Mouse (Mus musculus): ENCODE data around the gene G3bp1.

- TF ChIP-seq CTCF (IDR thresholded peaks at IDR 0.05; ENCODE audit: borderline replicate concordance, extremely low read depth, insufficient read depth, insufficient read length): no peak
- TF ChIP-seq POLR2A (IDR thresholded peaks at IDR 0.05; ENCODE audit: borderline replicate concordance, extremely low read depth, insufficient read depth, insufficient read length, poor library complexity, severe bottlenecking): no peak
Observed at GRCm38 (mm10) chr11:55464707-55465106, 4.8 kb upstream of the G3bp1 start.

Data from brain, embryonic 14.5 days (tissue).